Mouse (Mus musculus) right cerebral cortex, postnatal 4 days (tissue): ENCODE measurements around the gene Tnpo3.

Experiments
- DNase-seq: peaks from one replicate; pipeline ENCODE4 v3.0.0-alpha.2; 2022

The Tnpo3 gene

DNA sequence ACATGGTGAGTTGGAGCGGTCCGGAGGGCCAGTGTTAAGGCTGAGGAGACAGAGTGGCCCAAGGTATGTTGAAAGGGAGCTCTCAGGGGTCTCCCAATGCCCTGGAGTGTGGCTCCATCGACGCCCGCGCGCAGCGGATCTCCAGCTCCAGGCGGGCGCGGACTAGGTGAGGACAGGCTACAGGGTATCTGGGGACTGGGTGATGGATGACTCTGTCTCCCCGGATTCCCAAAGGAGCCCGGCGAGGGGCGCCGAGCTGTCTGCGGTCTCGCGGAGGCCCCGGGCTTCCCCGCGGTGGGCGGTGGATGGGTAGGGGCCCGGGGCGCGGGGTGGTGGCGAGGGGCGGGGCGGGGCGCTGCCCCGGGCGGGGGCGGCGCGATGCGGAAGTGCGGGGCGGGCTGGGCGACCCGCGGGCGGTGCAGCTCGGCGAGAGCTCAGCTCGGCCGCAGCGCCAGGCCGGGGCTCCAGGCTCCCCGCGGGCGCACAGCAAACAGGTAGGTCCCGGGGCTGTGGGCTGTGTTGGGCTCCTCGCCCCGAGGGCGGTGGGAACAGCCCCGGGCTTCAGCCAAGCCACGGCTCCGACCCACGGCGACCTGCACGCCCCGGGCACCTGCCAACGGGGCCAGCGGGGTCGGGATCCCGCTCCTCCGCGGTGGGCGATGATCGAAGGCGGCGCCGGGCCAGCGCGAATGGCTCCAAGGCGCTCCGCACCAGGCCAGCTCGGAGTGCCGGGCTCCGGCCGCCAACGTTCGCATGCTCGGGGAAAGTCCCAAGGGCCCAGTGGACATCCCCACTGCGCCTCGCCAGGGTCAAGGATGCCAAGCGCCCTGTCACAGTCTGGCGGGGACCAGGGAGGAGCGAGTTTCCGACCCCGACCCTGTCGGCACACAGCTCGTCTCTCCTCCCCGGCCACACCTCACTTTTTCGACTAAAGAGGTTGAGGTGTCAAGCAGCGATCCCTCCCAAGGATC is 83.1 kb downstream of the Tnpo3 start, which contains the start of gene Irf5:
Gene Irf5, plus strand, starts transcription at position 345 of the 971 bp plus-strand sequence.
- peak; percentile 25 for DNase-seq

DNA sequence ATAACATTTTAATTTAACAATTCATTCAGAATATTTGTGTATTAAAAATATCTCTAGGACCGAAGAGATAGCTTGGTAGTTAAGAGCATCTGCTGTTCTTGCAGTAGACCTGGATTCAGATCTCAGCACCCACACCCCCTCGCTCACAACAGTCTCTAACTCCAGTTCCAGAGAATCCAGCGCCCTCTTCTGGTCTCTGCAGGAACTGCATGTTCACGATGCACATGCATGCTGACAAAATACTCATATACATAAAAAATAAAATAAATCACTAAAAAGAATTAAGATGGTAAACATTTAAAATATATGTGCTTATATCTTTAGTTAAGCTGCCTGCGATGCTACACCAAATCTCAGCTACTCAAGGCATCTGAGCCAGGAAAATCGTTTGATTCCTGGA is 84.4 kb downstream of the Tnpo3 start:
- DNase-seq: no peak

DNA sequence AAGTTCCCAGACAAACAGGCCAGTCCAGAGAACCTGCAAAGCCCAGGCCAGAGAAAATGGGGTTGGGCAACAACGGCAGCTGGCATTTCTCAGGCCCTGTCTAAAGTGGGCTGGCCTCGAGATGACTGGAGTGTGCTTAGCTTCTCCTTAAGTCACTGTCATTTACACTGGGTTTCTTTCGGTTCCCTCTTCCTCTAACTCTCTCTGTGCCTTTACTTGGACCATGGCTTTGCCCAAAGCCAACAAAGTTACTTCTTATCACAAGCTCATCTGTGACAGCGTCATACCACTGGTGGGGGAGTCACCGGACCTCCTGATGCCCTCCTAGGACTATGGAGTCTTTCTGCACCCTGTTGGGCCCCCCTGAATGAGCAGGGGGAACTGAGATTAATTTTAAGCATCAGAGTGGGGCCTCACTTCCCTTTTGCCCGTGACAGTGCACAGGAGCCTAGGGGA is 85.6 kb downstream of the Tnpo3 start:
- no peak for DNase-seq

DNA sequence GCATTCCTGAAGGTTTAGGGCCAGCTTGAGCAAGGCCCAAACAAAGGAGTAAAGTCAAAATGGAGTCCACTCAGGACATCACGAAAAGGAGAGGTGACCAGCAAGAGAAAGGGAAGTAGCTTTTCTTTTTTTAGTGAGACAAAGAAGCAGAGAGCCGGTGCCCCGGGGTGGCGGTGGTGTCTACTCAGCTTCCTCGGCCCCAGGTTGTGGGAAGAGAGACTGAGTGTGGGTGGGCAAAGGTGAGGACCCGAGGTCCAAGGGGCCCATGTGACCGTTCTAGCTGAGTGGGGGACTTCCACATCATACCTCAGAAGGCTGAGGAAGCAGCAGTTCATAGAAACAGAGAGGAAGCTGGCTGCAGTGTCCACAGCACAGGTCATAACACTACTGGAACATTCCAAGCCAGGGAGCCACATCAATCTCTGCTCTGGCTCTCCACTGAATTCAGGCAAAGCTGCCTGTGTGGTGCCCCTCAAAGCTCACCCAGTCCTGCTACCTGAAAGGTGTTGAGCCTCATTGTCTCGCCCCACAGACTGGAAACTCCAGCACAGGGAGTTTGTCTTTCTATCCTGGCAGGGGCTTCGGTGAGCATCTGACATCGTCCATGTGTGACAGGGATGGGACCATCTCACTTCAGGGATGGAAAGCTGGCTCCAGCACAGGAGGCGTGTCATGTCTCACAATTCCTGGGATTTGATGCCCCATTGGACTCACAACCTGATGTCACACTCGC is 86.2 kb downstream of the Tnpo3 start:
- no peak for DNase-seq

DNA sequence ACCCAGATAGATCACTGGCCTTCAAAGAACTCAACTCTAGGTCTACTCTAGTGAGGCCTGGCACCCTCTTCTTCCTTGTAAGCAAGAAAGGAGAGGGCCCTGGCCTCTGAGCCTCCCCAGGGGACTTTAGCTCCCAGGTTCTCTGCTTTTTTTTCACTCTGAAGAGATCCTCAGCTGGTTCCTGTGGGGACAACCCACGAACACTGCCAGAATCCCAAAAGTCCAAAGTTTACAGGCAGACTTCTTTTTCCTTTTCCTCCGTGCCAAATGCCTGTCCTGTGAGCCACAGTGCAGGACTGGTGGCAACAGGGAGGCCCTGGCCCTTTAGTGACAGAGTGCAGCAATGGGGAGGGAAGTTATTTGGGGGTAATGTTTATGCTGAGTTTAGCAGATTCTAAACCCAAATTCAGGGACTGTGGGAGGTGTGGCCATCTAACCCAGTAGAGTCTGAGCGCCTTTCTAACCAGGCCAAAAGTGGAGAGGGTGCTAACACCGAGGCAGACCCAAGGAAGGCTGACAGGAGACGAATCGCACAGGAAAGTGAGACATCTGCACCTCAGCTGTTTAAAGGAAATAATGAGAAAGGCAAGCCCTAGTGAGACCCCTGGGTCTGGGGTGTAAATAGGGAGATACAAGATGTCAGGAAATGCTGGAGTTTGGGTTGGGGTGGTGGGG is 86.9 kb downstream of the Tnpo3 start:
- DNase-seq: no peak

GRCm38 (mm10) chr6:29517139-29517538 is 92.5 kb downstream of the Tnpo3 start:
- peak; percentile 47 for DNase-seq

- DNase-seq: no peak
These were observed 96.4 kb downstream of the Tnpo3 start for GRCm38 (mm10) chr6:29513284-29513683.

GRCm38 (mm10) chr6:29509086-29509485 is 100.6 kb downstream of the Tnpo3 start:
- no peak for DNase-seq

DNA sequence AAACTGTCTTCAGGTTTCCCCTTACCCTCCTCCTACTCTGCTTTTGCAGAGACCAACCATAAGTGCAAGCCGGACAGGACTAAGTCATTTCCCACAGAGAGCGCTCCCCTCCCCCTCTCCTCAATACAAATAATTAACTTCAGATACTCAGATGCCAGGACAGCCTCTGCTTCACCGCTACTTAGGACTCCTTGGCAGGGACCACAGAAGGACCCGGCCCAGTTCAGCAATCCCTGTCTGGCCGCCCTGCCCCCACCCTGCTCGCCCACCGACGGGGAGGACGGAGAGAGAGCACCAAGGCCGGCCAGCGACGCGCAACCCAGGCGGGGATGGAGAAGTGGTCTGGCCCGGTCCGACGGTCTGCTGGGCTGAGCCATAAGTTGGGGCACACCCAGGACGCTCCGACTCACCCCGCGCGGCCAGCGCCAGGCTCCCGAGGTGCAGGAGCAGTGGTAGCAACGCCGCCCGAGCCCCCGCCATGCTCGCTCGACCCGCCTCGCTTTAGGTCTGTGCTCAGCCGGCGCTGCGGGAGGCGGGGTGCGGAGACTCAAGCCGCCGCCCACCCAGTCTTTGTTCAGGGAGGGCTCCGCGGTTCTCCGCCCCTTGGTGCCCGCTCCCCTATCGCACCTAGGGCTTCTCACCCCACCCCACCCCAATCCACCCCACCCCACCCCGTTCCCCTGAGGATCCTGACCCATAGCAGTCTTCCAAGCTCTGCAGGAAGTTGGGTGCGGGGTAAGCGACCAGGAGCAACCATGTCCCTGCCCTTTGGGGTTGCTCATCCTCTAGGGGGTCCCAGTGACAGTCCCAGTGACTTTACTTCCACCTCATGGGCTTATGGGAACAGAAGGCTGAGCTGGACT is 102.0 kb downstream of the Tnpo3 start, which contains the start of gene Kcp:
Gene Kcp, minus strand, starts transcription at position 506 of the 863 bp plus-strand sequence.
- DNase-seq: peak; percentile 31

- DNase-seq: no peak
These were observed 102.9 kb downstream of the Tnpo3 start for GRCm38 (mm10) chr6:29506834-29507233.

DNA sequence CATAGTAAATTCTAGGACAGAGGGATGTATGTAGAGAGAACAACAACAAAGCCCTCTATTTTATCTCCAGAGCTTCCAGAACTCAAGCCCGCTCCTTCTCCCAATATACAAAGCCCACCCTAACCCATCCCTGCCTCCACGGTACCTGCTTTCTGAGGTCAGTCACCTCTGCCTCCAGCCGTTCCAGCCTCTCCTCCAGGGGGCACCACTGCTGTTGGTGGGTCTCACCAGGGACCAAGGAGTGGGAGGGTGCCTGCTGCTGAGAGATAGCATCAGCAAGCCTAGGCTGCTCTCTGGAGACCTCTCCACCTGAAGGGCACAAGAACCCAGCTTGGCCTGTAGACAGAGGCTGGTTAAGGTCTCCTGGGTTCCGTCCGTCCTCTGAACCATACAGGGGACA is 104.2 kb downstream of the Tnpo3 start:
- no peak for DNase-seq

DNA sequence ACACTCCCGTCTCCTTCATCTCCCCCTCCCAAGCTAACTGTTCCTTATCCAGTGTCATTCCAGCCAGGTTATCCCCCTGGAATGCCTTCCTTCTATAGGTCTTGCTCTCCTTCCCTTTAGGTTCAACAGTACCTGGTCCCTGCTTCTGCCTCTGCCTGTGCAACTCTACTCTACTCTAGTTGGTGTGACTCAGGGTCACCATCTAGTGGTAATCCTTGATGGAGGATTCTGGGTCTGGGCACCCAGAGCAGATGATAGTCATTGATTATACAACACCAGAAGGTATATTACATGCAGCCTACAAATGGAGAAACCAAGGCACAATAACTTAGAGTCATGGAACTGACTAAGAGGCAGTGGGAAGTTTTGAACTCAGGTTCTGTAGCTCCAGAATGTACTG is 108.1 kb downstream of the Tnpo3 start:
- no peak for DNase-seq

- no peak for DNase-seq
These were observed 108.9 kb downstream of the Tnpo3 start for GRCm38 (mm10) chr6:29500810-29501209.

GRCm38 (mm10) chr6:29500177-29500576 is 109.5 kb downstream of the Tnpo3 start:
- DNase-seq: no peak

GRCm38 (mm10) chr6:29497791-29498190 is 111.9 kb downstream of the Tnpo3 start:
- no peak for DNase-seq

- DNase-seq: no peak
These were observed 113.4 kb downstream of the Tnpo3 start for GRCm38 (mm10) chr6:29496270-29496669.

GRCm38 (mm10) chr6:29494101-29494500 is 115.6 kb downstream of the Tnpo3 start:
- DNase-seq: peak; percentile 17
